Mouse (Mus musculus) megakaryocyte-erythroid progenitor cell, adult 5-6 weeks (primary cell): ENCODE measurements around the gene Gm15557. TPM values are rescaled to one million over a fixed set of nuclear protein-coding genes. Genes with fewer than 3 reads are reported as not detected.

Experiments
- ATAC-seq: replicated peaks from 2 replicates; pipeline ENCODE4 v1.8.0; 2016; ENCODE audit warnings: mild to moderate bottlenecking, inconsistent platforms; ENCODE audit not compliant: severe bottlenecking, poor library complexity, low FRiP score, low TSS enrichment
- total RNA-seq, 2 experiments: library from RNA; stranded (forward) in 1 of 2; stranded (reverse) in 1 of 2; fragments of 200-1000, 215-1000 nt in 1 of 2; fragments of >200 nt in 1 of 2; fragmentation: Nextera tagmentation in 1 of 2; gene quantifications; 2 replicates each; pipeline ENCODE4 v1.2.3; 2014 to 2017

Gm15557 gene
- total RNA-seq, 2 experiments from 2014 or later = not detected

DNA sequence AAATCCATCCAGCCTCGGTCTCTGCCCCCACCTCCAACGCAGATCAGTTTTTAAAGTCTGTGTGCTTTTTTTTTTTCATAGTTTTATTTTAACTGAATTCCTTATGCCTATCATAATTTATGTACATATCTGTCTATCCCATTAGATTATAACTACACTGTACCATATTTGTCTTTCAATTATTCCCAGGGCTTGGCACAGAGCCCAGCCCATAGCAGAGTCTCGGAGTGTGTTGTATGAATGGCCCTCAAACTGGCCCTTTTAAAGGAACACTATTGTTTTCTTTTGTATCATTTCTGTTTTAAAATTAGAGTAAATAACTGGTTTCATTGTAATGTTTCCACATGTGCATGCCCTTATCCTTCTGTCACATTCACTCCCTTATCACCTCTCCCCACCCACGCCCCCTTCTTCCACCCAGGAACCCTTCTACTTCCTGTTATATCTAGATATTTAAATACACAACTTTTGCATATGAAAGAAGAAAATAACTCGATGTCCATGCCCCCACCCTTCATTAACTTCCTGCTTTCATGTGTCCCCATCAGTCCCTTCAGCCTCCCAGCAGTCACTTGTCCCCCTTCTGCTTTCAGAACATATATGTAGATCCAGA is 7.0 kb downstream of the Gm15557 start:
- peak; percentile 67 for ATAC-seq

- no peak for ATAC-seq
Observed at GRCm38 (mm10) chr2:155949362-155949761, 8.8 kb downstream of the Gm15557 start.

GRCm38 (mm10) chr2:155952006-155952405 is 11.5 kb downstream of the Gm15557 start:
- no peak for ATAC-seq

DNA sequence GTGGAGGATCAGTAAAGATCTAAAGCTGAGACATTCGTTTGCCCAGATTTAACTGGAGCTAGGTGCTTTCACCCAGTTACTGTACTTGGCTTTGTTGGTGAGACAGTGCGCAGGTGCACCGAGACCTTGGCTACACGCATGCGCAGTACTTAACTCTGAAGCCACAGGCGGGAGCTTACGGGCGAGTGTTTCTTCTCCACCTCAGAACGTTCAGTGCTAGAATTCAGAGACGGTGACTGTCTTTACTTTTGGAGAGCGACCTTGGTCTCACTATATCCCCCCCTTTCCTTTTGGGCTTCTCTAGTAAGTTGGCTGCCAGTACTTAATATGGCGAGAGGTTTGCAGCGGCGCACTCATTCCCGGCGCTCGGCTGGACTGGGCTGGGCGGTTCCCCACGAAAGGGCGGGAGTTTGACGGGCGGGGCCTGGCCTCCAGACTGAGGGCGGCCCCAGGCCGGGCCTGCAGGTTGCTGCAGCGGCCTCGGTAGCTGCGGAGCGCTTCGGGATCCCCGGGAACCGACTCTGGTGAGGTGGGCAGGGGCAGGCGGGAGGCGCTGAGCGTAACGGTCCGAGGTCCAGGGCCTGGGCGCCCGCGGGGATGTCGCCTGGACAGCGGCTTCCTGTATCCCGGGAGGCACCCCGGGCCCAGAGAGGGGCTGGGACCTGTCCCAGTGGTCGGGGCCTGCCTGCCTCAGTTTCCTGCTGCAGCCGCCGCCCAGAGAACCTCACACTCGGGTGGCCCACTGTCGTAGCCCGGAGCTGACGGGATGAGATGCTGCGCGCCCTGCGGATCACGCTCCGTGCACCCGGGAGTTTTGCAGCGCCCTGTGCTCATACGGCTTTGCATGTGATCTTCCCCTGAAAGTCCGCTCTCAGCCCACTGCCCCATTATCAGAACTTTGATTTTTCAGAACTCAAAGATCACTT is 15.9 kb downstream of the Gm15557 start, which contains the start of gene Cep250:
Cep250 (plus strand) TSS at position 325 of the 926 bp plus-strand sequence.
- peak; percentile 94 for ATAC-seq

DNA sequence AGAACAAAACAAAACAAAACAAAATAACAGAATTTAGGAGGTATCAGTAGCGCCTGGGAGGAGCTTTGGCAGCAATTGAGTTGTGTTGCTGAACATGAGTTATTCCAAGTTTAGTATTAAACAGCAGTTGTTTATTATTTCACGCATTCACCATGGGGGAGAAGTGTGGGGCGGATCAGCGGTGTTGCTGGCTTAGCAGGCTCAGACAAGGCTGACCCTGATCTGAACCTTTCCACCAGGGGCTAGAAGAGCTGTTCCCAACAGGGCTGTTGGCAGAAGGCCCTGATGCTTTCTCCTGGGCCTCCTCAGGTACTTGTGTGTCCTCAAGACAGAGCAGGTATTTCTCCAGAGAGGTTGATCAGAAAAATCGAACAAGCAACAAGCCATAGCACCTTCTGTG is 19.5 kb downstream of the Gm15557 start:
- no peak for ATAC-seq

DNA sequence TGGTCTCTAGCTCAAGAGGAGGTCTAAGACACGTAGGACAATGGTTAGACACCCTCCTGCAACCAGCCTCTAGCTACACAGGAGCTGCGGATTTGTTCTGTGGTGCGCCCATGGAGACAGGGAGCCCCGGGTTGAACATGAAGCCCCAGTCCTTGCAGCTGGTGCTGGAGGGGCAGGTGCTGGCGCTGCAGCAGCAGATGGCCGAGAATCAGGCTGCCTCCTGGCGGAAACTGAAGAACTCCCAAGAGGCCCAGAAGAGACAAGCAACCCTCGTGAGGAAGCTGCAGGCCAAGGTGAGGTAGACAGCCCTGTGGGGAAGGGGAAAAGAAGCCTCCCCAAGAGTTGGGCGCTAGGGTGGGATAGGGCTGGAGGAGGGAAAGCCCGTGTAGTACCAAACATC is 21.3 kb downstream of the Gm15557 start:
- ATAC-seq = no peak

GRCm38 (mm10) chr2:155962991-155963390 is 22.5 kb downstream of the Gm15557 start:
- 0 out of 2 replicates have a peak, but pooled peaks have one; percentile 40 for ATAC-seq

- no peak for ATAC-seq
Observed at GRCm38 (mm10) chr2:155973348-155973747, 32.8 kb downstream of the Gm15557 start.

- no peak for ATAC-seq
Observed at GRCm38 (mm10) chr2:155974087-155974731, 33.7 kb downstream of the Gm15557 start.

DNA sequence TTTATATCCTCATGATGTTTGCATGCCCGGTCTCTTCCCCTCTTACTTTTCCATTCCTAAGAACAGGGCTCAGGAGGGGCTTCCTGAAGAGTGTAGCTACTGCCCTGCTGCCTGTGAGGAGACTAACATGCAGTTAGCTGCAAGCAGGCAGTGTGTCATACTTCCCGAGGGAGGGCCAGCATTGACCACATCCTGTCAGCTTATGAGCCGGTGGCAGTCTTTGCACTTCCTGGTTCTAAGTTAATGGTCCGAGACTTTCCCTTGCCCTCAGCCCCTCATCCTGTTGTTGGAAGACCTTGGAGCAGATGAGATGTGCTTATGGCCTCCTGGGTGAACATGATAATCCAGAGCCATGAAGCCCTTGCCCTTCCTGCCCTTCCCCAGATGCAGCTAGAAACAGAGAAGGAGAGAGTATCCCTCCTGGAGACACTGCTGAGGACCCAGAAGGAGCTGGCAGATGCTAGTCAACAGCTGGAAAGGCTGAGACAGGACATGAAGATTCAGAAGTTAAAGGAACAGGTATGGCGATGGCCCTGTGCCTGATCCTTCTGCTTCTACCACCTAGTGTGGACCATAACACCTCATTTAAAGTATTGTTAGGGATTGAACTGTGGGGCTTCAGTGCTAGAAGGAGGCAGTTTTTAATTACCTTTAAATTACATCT is 38.9 kb downstream of the Gm15557 start:
- ATAC-seq = no peak; the same call in 1 of the 2 replicates

DNA sequence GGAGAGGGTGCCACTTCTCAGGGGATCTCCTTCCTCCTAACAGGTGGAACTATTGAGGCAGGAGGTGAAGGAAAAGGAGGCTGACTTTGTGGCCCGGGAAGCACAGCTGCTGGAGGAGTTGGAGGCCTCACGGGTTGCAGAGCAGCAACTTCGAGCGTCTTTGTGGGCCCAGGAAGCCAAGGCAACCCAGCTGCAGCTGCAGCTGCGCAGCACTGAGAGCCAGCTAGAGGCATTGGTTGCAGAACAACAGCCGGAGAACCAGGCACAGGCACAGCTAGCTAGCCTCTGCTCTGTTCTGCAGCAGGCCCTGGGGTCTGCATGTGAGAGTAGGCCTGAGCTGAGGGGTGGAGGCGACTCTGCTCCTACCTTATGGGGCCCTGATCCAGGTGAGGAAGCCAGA is 45.2 kb downstream of the Gm15557 start:
- ATAC-seq = no peak

- ATAC-seq = no peak
Observed at GRCm38 (mm10) chr2:155987131-155987530, 46.6 kb downstream of the Gm15557 start.

DNA sequence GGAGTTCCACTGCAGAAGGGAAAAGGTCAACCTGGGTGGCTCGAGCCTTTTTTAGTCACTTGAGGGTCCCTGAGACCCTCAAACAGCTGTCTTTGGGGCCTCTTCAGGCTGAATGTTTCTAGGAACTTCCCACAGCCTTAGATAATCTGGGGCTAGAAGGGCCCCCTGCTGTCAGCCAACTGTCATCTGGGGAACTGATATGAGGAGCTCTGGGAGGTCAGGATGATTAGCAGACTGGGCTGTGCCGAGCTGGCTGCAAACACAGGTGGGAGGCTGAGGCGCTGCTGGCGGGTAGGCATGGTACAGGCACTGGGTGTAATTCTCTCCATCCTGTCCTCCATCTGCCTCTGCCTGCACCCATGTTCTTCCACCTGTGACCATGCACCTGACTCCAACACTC is 48.6 kb downstream of the Gm15557 start:
- peak; percentile 93 for ATAC-seq

- no peak for ATAC-seq
Observed at GRCm38 (mm10) chr2:155991151-155991550, 50.6 kb downstream of the Gm15557 start.

DNA sequence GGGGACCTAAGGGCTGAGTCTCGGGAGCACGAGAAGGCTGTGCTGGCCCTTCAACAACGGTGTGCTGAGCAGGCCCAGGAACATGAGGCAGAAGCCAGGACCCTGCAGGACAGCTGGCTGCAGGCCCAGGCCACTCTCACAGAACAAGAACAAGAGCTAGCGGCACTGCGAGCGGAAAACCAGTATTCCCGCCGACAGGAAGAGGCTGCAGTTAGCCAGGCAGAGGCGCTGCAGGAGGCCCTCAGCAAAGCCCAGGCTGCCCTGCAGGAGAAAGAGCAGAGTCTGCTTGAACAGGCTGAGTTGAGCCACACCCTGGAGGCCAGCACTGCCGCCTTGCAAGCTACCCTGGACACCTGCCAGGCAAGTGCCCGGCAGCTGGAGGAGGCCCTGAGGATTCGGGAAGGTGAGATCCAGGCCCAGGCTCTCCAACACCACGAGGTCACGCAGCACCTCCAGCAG is 51.4 kb downstream of the Gm15557 start:
- peak; percentile 42 for ATAC-seq

Other genes with a start within 250 kb of the Gm15557 start
- 86.6 and 122 TPM in 2 replicates for gene Trpc4ap, start 248.3 kb upstream of the Gm15557 start, total RNA-seq (2014; fragmentation: Nextera tagmentation)
- 45.2 and 61.0 TPM in 2 replicates for gene Trpc4ap, start 248.3 kb upstream of the Gm15557 start, total RNA-seq (2017)
- gene Edem2, start 211.3 kb upstream of the Gm15557 start, total RNA-seq (2014; fragmentation: Nextera tagmentation) = 15.9 and 23.0 TPM in 2 replicates
- 10.1 and 14.7 TPM in 2 replicates for gene Edem2, start 211.3 kb upstream of the Gm15557 start, total RNA-seq (2017)
- gene Gm17581, start 204.9 kb upstream of the Gm15557 start, total RNA-seq (2014; fragmentation: Nextera tagmentation) = not detected in 2 replicates
- not detected in 2 replicates for gene Gm17581, start 204.9 kb upstream of the Gm15557 start, total RNA-seq (2017)
- not detected in 2 replicates for gene Procr, start 189.6 kb upstream of the Gm15557 start, total RNA-seq (2014; fragmentation: Nextera tagmentation)
- gene Procr, start 189.6 kb upstream of the Gm15557 start, total RNA-seq (2017) = 1.4 TPM in 1 of 2 replicates, not detected in the other
- not detected in 2 replicates for gene Mmp24, start 165.4 kb upstream of the Gm15557 start, total RNA-seq (2014; fragmentation: Nextera tagmentation)
- gene Mmp24, start 165.4 kb upstream of the Gm15557 start, total RNA-seq (2017) = 0.05 TPM in 1 of 2 replicates, not detected in the other
- gene BC029722, start 121.3 kb upstream of the Gm15557 start, total RNA-seq (2014; fragmentation: Nextera tagmentation) = 9.0 and 9.9 TPM in 2 replicates
- gene BC029722, start 121.3 kb upstream of the Gm15557 start, total RNA-seq (2017) = 4.4 and 10.3 TPM in 2 replicates
- gene Eif6, start 113.8 kb upstream of the Gm15557 start, total RNA-seq (2014; fragmentation: Nextera tagmentation) = 234 and 280 TPM in 2 replicates
- 50.6 and 110 TPM in 2 replicates for gene Eif6, start 113.8 kb upstream of the Gm15557 start, total RNA-seq (2017)
- gene Fam83c, start 105.9 kb upstream of the Gm15557 start, total RNA-seq (2014; fragmentation: Nextera tagmentation) = not detected in 2 replicates
- not detected in 2 replicates for gene Fam83c, start 105.9 kb upstream of the Gm15557 start, total RNA-seq (2017)
- gene Uqcc1, start 10.4 kb upstream of the Gm15557 start, total RNA-seq (2014; fragmentation: Nextera tagmentation) = 33.6 and 42.4 TPM in 2 replicates
- 63.6 and 72.4 TPM in 2 replicates for gene Uqcc1, start 10.4 kb upstream of the Gm15557 start, total RNA-seq (2017)
- not detected in 2 replicates for gene Gdf5, start 4.6 kb downstream of the Gm15557 start, total RNA-seq (2014; fragmentation: Nextera tagmentation)
- not detected in 2 replicates for gene Gdf5, start 4.6 kb downstream of the Gm15557 start, total RNA-seq (2017)
- gene Cep250, start 15.7 kb downstream of the Gm15557 start, total RNA-seq (2014; fragmentation: Nextera tagmentation) = 22.0 and 26.1 TPM in 2 replicates
- 23.9 and 27.9 TPM in 2 replicates for gene Cep250, start 15.7 kb downstream of the Gm15557 start, total RNA-seq (2017)
- gene 6430550D23Rik, start 67.2 kb downstream of the Gm15557 start, total RNA-seq (2014; fragmentation: Nextera tagmentation) = 0.37 and 1.3 TPM in 2 replicates
- gene 6430550D23Rik, start 67.2 kb downstream of the Gm15557 start, total RNA-seq (2017) = 7.0 TPM in 1 of 2 replicates, not detected in the other
- gene Ergic3, start 67.3 kb downstream of the Gm15557 start, total RNA-seq (2014; fragmentation: Nextera tagmentation) = 160 TPM in 2 replicates
- gene Ergic3, start 67.3 kb downstream of the Gm15557 start, total RNA-seq (2017) = 68.0 and 100 TPM in 2 replicates
- not detected in 2 replicates for gene Fer1l4, start 112.2 kb downstream of the Gm15557 start, total RNA-seq (2014; fragmentation: Nextera tagmentation)
- gene Fer1l4, start 112.2 kb downstream of the Gm15557 start, total RNA-seq (2017) = not detected in 2 replicates
- gene Spag4, start 124.4 kb downstream of the Gm15557 start, total RNA-seq (2014; fragmentation: Nextera tagmentation) = 1.6 and 5.0 TPM in 2 replicates
- 1.8 TPM in 1 of 2 replicates, not detected in the other for gene Spag4, start 124.4 kb downstream of the Gm15557 start, total RNA-seq (2017)
- 28.7 and 29.6 TPM in 2 replicates for gene Cpne1, start 171.2 kb downstream of the Gm15557 start, total RNA-seq (2014; fragmentation: Nextera tagmentation)
- gene Cpne1, start 171.2 kb downstream of the Gm15557 start, total RNA-seq (2017) = 15.0 and 19.9 TPM in 2 replicates
- gene Rbm12, start 171.2 kb downstream of the Gm15557 start, total RNA-seq (2014; fragmentation: Nextera tagmentation) = 57.8 and 58.4 TPM in 2 replicates
- gene Rbm12, start 171.2 kb downstream of the Gm15557 start, total RNA-seq (2017) = 48.4 and 48.5 TPM in 2 replicates
- gene Gm28036, start 186.4 kb downstream of the Gm15557 start, total RNA-seq (2014; fragmentation: Nextera tagmentation) = 9.2 and 16.3 TPM in 2 replicates
- 30.6 and 54.8 TPM in 2 replicates for gene Gm28036, start 186.4 kb downstream of the Gm15557 start, total RNA-seq (2017)
- 197 and 326 TPM in 2 replicates for gene Romo1, start 203.3 kb downstream of the Gm15557 start, total RNA-seq (2014; fragmentation: Nextera tagmentation)
- gene Romo1, start 203.3 kb downstream of the Gm15557 start, total RNA-seq (2017) = 12.3 and 18.2 TPM in 2 replicates
- 82.6 and 85.5 TPM in 2 replicates for gene Nfs1, start 203.5 kb downstream of the Gm15557 start, total RNA-seq (2014; fragmentation: Nextera tagmentation)
- 58.6 and 61.5 TPM in 2 replicates for gene Nfs1, start 203.5 kb downstream of the Gm15557 start, total RNA-seq (2017)
- 370 and 390 TPM in 2 replicates for gene Rbm39, start 239.5 kb downstream of the Gm15557 start, total RNA-seq (2014; fragmentation: Nextera tagmentation)
- gene Rbm39, start 239.5 kb downstream of the Gm15557 start, total RNA-seq (2017) = 690 and 765 TPM in 2 replicates